Mouse (Mus musculus) CH12.LX (cell line): ENCODE measurements around the gene Fgf7. TPM values are rescaled to one million over a fixed set of nuclear protein-coding genes. Genes with fewer than 3 reads are reported as not detected.

Source experiments
- DNase-seq: peaks from one replicate; pipeline ENCODE4 v3.0.0-alpha.2; 2013; ENCODE audit errors: extremely low read depth
- H3K27ac ChIP-seq: 2 replicates; pipeline ENCODE4 v1.5.1; 2012; ENCODE audit warnings: low read depth, mild to moderate bottlenecking, control low read depth, moderate library complexity; ENCODE audit not compliant: insufficient read depth
- H3K27me3 ChIP-seq: replicated peaks from 2 replicates; pipeline ENCODE3; 2012; ENCODE audit warnings: inconsistent platforms
- H3K36me3 ChIP-seq, 2 experiments: replicated peaks in 1 of 2; 2 replicates each; pipeline versions ENCODE3 to v1.6.1; 2012; ENCODE audit warnings: inconsistent platforms in 1 of 2, low read length in 1 of 2, mild to moderate bottlenecking in 1 of 2, mixed read lengths in 1 of 2, moderate library complexity in 1 of 2; ENCODE audit not compliant: control insufficient read depth in 1 of 2, insufficient read depth in 1 of 2
- H3K4me1 ChIP-seq, 2 experiments: 2 replicates each; pipeline ENCODE4 v1.6.1; 2012; ENCODE audit warnings: inconsistent platforms in 1 of 2, moderate library complexity in 1 of 2; ENCODE audit not compliant: insufficient read depth in 2 of 2, control insufficient read depth in 1 of 2
- H3K4me2 ChIP-seq: 2 replicates; pipeline ENCODE4 v1.6.1; 2012; ENCODE audit warnings: low read depth, mild to moderate bottlenecking, control low read depth; ENCODE audit not compliant: poor library complexity, insufficient read depth, severe bottlenecking
- H3K4me3 ChIP-seq, 3 experiments: fragments of 150-350 bp in 1 of 3; sonication (generic) in 1 of 3; replicated peaks in 1 of 3; 2 replicates each; pipeline versions ENCODE3 to v1.5.1; 2011 to 2012; ENCODE audit warnings: low read depth in 2 of 3, low read length in 2 of 3, mild to moderate bottlenecking in 2 of 3, moderate library complexity in 2 of 3, control low read depth in 1 of 3, improper control_type of control experiment in 1 of 3, inconsistent platforms in 1 of 3, mixed read lengths in 1 of 3; ENCODE audit not compliant: poor library complexity in 1 of 3
- H3K79me2 ChIP-seq: replicated peaks from 2 replicates; pipeline ENCODE4 v1.6.1; 2012; ENCODE audit warnings: mild to moderate bottlenecking, moderate library complexity; ENCODE audit not compliant: control insufficient read depth, poor library complexity, insufficient read depth, severe bottlenecking; ENCODE audit errors: extremely low read depth
- H3K9ac ChIP-seq: 2 replicates; pipeline ENCODE4 v1.6.1; 2012; ENCODE audit warnings: low read depth, mild to moderate bottlenecking, control low read depth, moderate library complexity; ENCODE audit not compliant: insufficient read depth
- H3K9me3 ChIP-seq: replicated peaks from 2 replicates; pipeline ENCODE3; 2012; ENCODE audit warnings: low read length, inconsistent platforms, mixed read lengths
- BHLHE40 ChIP-seq: IDR thresholded peaks from 2 replicates; pipeline ENCODE4 v1.6.1; 2011; ENCODE audit warnings: mild to moderate bottlenecking, low read depth, low read length, improper control_type of control experiment
- E2F4 ChIP-seq: IDR thresholded peaks from 2 replicates; pipeline ENCODE4 v1.6.1; 2011; ENCODE audit warnings: low read depth, low read length, improper control_type of control experiment; ENCODE audit not compliant: insufficient replicate concordance
- ELF1 ChIP-seq: IDR thresholded peaks from 2 replicates; pipeline ENCODE4 v1.6.1; 2014; ENCODE audit warnings: low read depth, mild to moderate bottlenecking, inconsistent platforms, low read length, improper control_type of control experiment
- EP300 ChIP-seq: IDR thresholded peaks from 2 replicates; pipeline ENCODE4 v1.6.1; 2011; ENCODE audit warnings: low read length, improper control_type of control experiment
- ETS1 ChIP-seq: conservative IDR thresholded peaks from 2 replicates; pipeline ENCODE4 v1.6.1; 2012; ENCODE audit warnings: low read depth, mild to moderate bottlenecking, inconsistent platforms, low read length, improper control_type of control experiment, moderate library complexity
- GABPA ChIP-seq: IDR thresholded peaks from 2 replicates; pipeline ENCODE4 v1.6.1; 2012; ENCODE audit warnings: low read depth, low read length, improper control_type of control experiment, inconsistent platforms; ENCODE audit not compliant: insufficient replicate concordance
- HCFC1 ChIP-seq: IDR thresholded peaks from 2 replicates; pipeline ENCODE4 v1.6.1; 2012; ENCODE audit warnings: low read depth, mild to moderate bottlenecking, inconsistent platforms, low read length, improper control_type of control experiment
- JUN ChIP-seq: IDR thresholded peaks from 2 replicates; pipeline ENCODE4 v1.6.1; 2011; ENCODE audit warnings: low read depth, mild to moderate bottlenecking, low read length, improper control_type of control experiment, moderate library complexity; ENCODE audit not compliant: insufficient read depth
- JUND ChIP-seq: conservative IDR thresholded peaks from 2 replicates; pipeline ENCODE4 v1.6.1; 2011; ENCODE audit warnings: low read depth, low read length, improper control_type of control experiment
- MEF2A ChIP-seq: IDR thresholded peaks from 2 replicates; pipeline ENCODE4 v1.6.1; 2014; ENCODE audit warnings: low read depth, mild to moderate bottlenecking, inconsistent platforms, low read length, improper control_type of control experiment, borderline replicate concordance
- MXI1 ChIP-seq: IDR thresholded peaks from 2 replicates; pipeline ENCODE4 v1.6.1; 2011; ENCODE audit warnings: mild to moderate bottlenecking, low read depth, low read length, improper control_type of control experiment
- NELFE ChIP-seq: IDR thresholded peaks from 2 replicates; pipeline ENCODE4 v1.6.1; 2011; ENCODE audit warnings: low read depth, low read length, improper control_type of control experiment
- NRF1 ChIP-seq: IDR thresholded peaks from 2 replicates; pipeline ENCODE4 v1.6.1; 2014; ENCODE audit warnings: low read depth, mild to moderate bottlenecking, inconsistent platforms, low read length, improper control_type of control experiment, moderate library complexity
- PAX5 ChIP-seq: IDR thresholded peaks from 2 replicates; pipeline ENCODE4 v1.6.1; 2012; ENCODE audit warnings: low read length, inconsistent platforms, mixed read lengths
- POLR2A ChIP-seq: IDR thresholded peaks from 2 replicates; pipeline ENCODE4 v1.6.1; 2011; ENCODE audit warnings: low read depth, mild to moderate bottlenecking, improper control_type of control experiment, low read length
- POLR2AphosphoS2 ChIP-seq: IDR thresholded peaks from 2 replicates; pipeline ENCODE4 v1.6.1; 2011; ENCODE audit warnings: low read depth, low read length, improper control_type of control experiment
- RAD21 ChIP-seq: IDR thresholded peaks from 2 replicates; pipeline ENCODE4 v1.6.1; 2011; ENCODE audit warnings: low read depth, mild to moderate bottlenecking, low read length, improper control_type of control experiment, moderate library complexity
- RCOR1 ChIP-seq: conservative IDR thresholded peaks from 2 replicates; pipeline ENCODE4 v1.6.1; 2012; ENCODE audit warnings: low read depth, mild to moderate bottlenecking, inconsistent platforms, low read length, improper control_type of control experiment
- SIN3A ChIP-seq: IDR thresholded peaks from 2 replicates; pipeline ENCODE4 v1.6.1; 2012; ENCODE audit warnings: low read length, improper control_type of control experiment, inconsistent platforms
- SMC3 ChIP-seq: IDR thresholded peaks from 2 replicates; pipeline ENCODE4 v1.6.1; 2011; ENCODE audit warnings: low read depth, low read length, improper control_type of control experiment
- TCF12 ChIP-seq: IDR thresholded peaks from 2 replicates; pipeline ENCODE4 v1.6.1; 2014; ENCODE audit warnings: low read depth, mild to moderate bottlenecking, inconsistent platforms, low read length, improper control_type of control experiment
- UBTF ChIP-seq: IDR thresholded peaks from 2 replicates; pipeline ENCODE4 v1.6.1; 2012; ENCODE audit warnings: low read depth, mild to moderate bottlenecking, inconsistent platforms, low read length, improper control_type of control experiment, moderate library complexity
- ZC3H11A ChIP-seq: IDR thresholded peaks from 2 replicates; pipeline ENCODE4 v1.6.1; 2012; ENCODE audit warnings: low read depth, mild to moderate bottlenecking, inconsistent platforms, low read length, improper control_type of control experiment
- ZKSCAN1 ChIP-seq: IDR thresholded peaks from 2 replicates; pipeline ENCODE4 v1.6.1; 2012; ENCODE audit warnings: low read depth, inconsistent platforms, low read length, improper control_type of control experiment, borderline replicate concordance
- ZMIZ1 ChIP-seq: IDR thresholded peaks from 2 replicates; pipeline ENCODE4 v1.6.1; 2012; ENCODE audit warnings: low read depth, mild to moderate bottlenecking, inconsistent platforms, low read length, improper control_type of control experiment
- dilution Hi-C: fragments of 300-500 bp; cut with MboI; formaldehyde crosslinking; loops from 2 replicates; pipeline ENCODE4 v1.14.3; 2020; ENCODE audit warnings: low sequenced_read_pairs; ENCODE audit not compliant: extremely low pct_unique_long_range_greater_than_20kb, extremely low pct_ligation_motif_present
- in situ Hi-C: fragments of 300-500 bp; cut with MboI; formaldehyde crosslinking; loops from 3 replicates; pipeline ENCODE4 v1.14.3; 2019; ENCODE audit warnings: low sequenced_read_pairs, low pct_ligation_motif_present, low pct_unique_long_range_greater_than_20kb, mixed read lengths
- polyA plus RNA-seq: library from polyadenylated mRNA; unstranded; fragments of >175 nt; gene quantifications from 2 replicates; pipeline ENCODE4 v1.2.1, GENCODE M21; 2012; ENCODE audit warnings: low read depth; ENCODE audit not compliant: insufficient read length
- total RNA-seq, 2 experiments: library from RNA; depleted of rRNA; stranded (reverse); fragments of 300-350 nt in 1 of 2; fragments of >200 nt in 1 of 2; gene quantifications; 2 replicates each; pipeline ENCODE4 v1.2.3; 2012 to 2014

Gene Fgf7
- total and polyA plus RNA-seq, 3 experiments, result not detected

- TF ChIP-seq RCOR1 (no peak), POLR2A (no peak), BHLHE40 (no peak), ZKSCAN1 (no peak), ZMIZ1 (no peak), EP300 (peak; percentile 73), SIN3A (no peak), ELF1 (peak; percentile 33; the same call in 1 of the 2 replicates), MEF2A (peak; percentile 55; the same call in 1 of the 2 replicates), HCFC1 (no peak), E2F4 (no peak), TCF12 (no peak), MXI1 (no peak), ZC3H11A (no peak), ETS1 (peak; percentile 25; the same call in 1 of the 2 replicates), UBTF (no peak), GABPA (no peak), PAX5 (no peak), SMC3 (no peak)
Observed at GRCm38 (mm10) chr2:126073744-126074143, 39.3 kb downstream of the Fgf7 start (continued).

GRCm38 (mm10) chr2:126076506-126076905, 42.0 kb downstream of the Fgf7 start:
- Histone ChIP-seq H3K36me3 (no peaks in the 10 kb centered on the region), H3K4me2 (no peak overlapping the region), H3K27me3 (no peaks in the 10 kb centered on the region), H3K79me2 (no peaks in the 10 kb centered on the region), H3K4me3 (no peak overlapping the region), H3K4me1 (peaks cover 4 to 25% of the 10 kb centered on the region in 2 experiments; a peak in 2 of 4 replicates), H3K27ac (no peak overlapping the region), H3K9me3 (no peaks in the 10 kb centered on the region), H3K9ac (no peak overlapping the region)
- in situ Hi-C loops (no loop called here), dilution Hi-C loops (no loop called here)
- no peak for DNase-seq
- TF ChIP-seq RAD21, result no peak
- TF ChIP-seq SIN3A, result no peak
- no peak for TF ChIP-seq POLR2A
- TF ChIP-seq NRF1, result no peak
- no peak for TF ChIP-seq ZKSCAN1
- TF ChIP-seq JUND, result no peak
- no peak for TF ChIP-seq POLR2AphosphoS2
- TF ChIP-seq JUN, result no peak
- TF ChIP-seq NELFE, result no peak
- TF ChIP-seq UBTF, result no peak
- no peak for TF ChIP-seq HCFC1
- TF ChIP-seq ZC3H11A, result no peak
